Mouse (Mus musculus) CH12.LX (cell line): ENCODE results near the gene Rnf5. TPM values are rescaled to one million over a fixed set of nuclear protein-coding genes. Genes with fewer than 3 reads are reported as not detected.
A peak's percentile ranks its signal among the peaks of the same experiment; 100 is the strongest.

ENCODE experiments used
- DNase-seq: peaks from one replicate; pipeline ENCODE4 v3.0.0-alpha.2; 2013; ENCODE audit errors: extremely low read depth
- H3K27ac ChIP-seq: 2 replicates; pipeline ENCODE4 v1.5.1; 2012; ENCODE audit warnings: low read depth, mild to moderate bottlenecking, control low read depth, moderate library complexity; ENCODE audit not compliant: insufficient read depth
- H3K27me3 ChIP-seq: replicated peaks from 2 replicates; pipeline ENCODE3; 2012; ENCODE audit warnings: inconsistent platforms
- H3K36me3 ChIP-seq, 2 experiments: replicated peaks in 1 of 2; 2 replicates each; pipeline versions ENCODE3 to v1.6.1; 2012; ENCODE audit warnings: inconsistent platforms in 1 of 2, low read length in 1 of 2, mild to moderate bottlenecking in 1 of 2, mixed read lengths in 1 of 2, moderate library complexity in 1 of 2; ENCODE audit not compliant: control insufficient read depth in 1 of 2, insufficient read depth in 1 of 2
- H3K4me1 ChIP-seq, 2 experiments: 2 replicates each; pipeline ENCODE4 v1.6.1; 2012; ENCODE audit warnings: inconsistent platforms in 1 of 2, moderate library complexity in 1 of 2; ENCODE audit not compliant: insufficient read depth in 2 of 2, control insufficient read depth in 1 of 2
- H3K4me2 ChIP-seq: 2 replicates; pipeline ENCODE4 v1.6.1; 2012; ENCODE audit warnings: low read depth, mild to moderate bottlenecking, control low read depth; ENCODE audit not compliant: poor library complexity, insufficient read depth, severe bottlenecking
- H3K4me3 ChIP-seq, 3 experiments: fragments of 150-350 bp in 1 of 3; sonication (generic) in 1 of 3; replicated peaks in 1 of 3; 2 replicates each; pipeline versions ENCODE3 to v1.5.1; 2011 to 2012; ENCODE audit warnings: low read depth in 2 of 3, low read length in 2 of 3, mild to moderate bottlenecking in 2 of 3, moderate library complexity in 2 of 3, control low read depth in 1 of 3, improper control_type of control experiment in 1 of 3, inconsistent platforms in 1 of 3, mixed read lengths in 1 of 3; ENCODE audit not compliant: poor library complexity in 1 of 3
- H3K79me2 ChIP-seq: replicated peaks from 2 replicates; pipeline ENCODE4 v1.6.1; 2012; ENCODE audit warnings: mild to moderate bottlenecking, moderate library complexity; ENCODE audit not compliant: control insufficient read depth, poor library complexity, insufficient read depth, severe bottlenecking; ENCODE audit errors: extremely low read depth
- H3K9ac ChIP-seq: 2 replicates; pipeline ENCODE4 v1.6.1; 2012; ENCODE audit warnings: low read depth, mild to moderate bottlenecking, control low read depth, moderate library complexity; ENCODE audit not compliant: insufficient read depth
- H3K9me3 ChIP-seq: replicated peaks from 2 replicates; pipeline ENCODE3; 2012; ENCODE audit warnings: low read length, inconsistent platforms, mixed read lengths
- BHLHE40 ChIP-seq: IDR thresholded peaks from 2 replicates; pipeline ENCODE4 v1.6.1; 2011; ENCODE audit warnings: mild to moderate bottlenecking, low read depth, low read length, improper control_type of control experiment
- CHD1 ChIP-seq: IDR thresholded peaks from 2 replicates; pipeline ENCODE4 v1.6.1; 2012; ENCODE audit warnings: low read depth, low read length, improper control_type of control experiment, inconsistent platforms
- CHD2 ChIP-seq: IDR thresholded peaks from 2 replicates; pipeline ENCODE4 v1.6.1; 2011; ENCODE audit warnings: low read length, improper control_type of control experiment
- CTCF ChIP-seq, 2 experiments: IDR thresholded peaks in 1 of 2; conservative IDR thresholded peaks in 1 of 2; 2 replicates each; pipeline ENCODE4 v1.5.1; 2011 to 2012; ENCODE audit warnings: low read depth in 2 of 2, low read length in 2 of 2, improper control_type of control experiment in 1 of 2, inconsistent platforms in 1 of 2, mild to moderate bottlenecking in 1 of 2, moderate library complexity in 1 of 2
- E2F4 ChIP-seq: IDR thresholded peaks from 2 replicates; pipeline ENCODE4 v1.6.1; 2011; ENCODE audit warnings: low read depth, low read length, improper control_type of control experiment; ENCODE audit not compliant: insufficient replicate concordance
- ELF1 ChIP-seq: IDR thresholded peaks from 2 replicates; pipeline ENCODE4 v1.6.1; 2014; ENCODE audit warnings: low read depth, mild to moderate bottlenecking, inconsistent platforms, low read length, improper control_type of control experiment
- HCFC1 ChIP-seq: IDR thresholded peaks from 2 replicates; pipeline ENCODE4 v1.6.1; 2012; ENCODE audit warnings: low read depth, mild to moderate bottlenecking, inconsistent platforms, low read length, improper control_type of control experiment
- IRF4 ChIP-seq: IDR thresholded peaks from 2 replicates; pipeline ENCODE4 v1.6.1; 2014; ENCODE audit warnings: low read depth, mild to moderate bottlenecking, inconsistent platforms, low read length, improper control_type of control experiment
- JUND ChIP-seq: conservative IDR thresholded peaks from 2 replicates; pipeline ENCODE4 v1.6.1; 2011; ENCODE audit warnings: low read depth, low read length, improper control_type of control experiment
- KAT2A ChIP-seq: IDR thresholded peaks from 2 replicates; pipeline ENCODE4 v1.6.1; 2012; ENCODE audit warnings: low read length, improper control_type of control experiment, inconsistent platforms; ENCODE audit not compliant: insufficient replicate concordance
- MAFK ChIP-seq: IDR thresholded peaks from 2 replicates; pipeline ENCODE4 v1.6.1; 2011; ENCODE audit warnings: low read length, improper control_type of control experiment; ENCODE audit not compliant: insufficient replicate concordance
- MAX ChIP-seq: IDR thresholded peaks from 2 replicates; pipeline ENCODE4 v1.6.1; 2011; ENCODE audit warnings: low read length, improper control_type of control experiment
- MAZ ChIP-seq: IDR thresholded peaks from 2 replicates; pipeline ENCODE4 v1.6.1; 2012; ENCODE audit warnings: low read depth, mild to moderate bottlenecking, inconsistent platforms, low read length, improper control_type of control experiment, moderate library complexity
- MXI1 ChIP-seq: IDR thresholded peaks from 2 replicates; pipeline ENCODE4 v1.6.1; 2011; ENCODE audit warnings: mild to moderate bottlenecking, low read depth, low read length, improper control_type of control experiment
- MYC ChIP-seq: IDR thresholded peaks from 2 replicates; pipeline ENCODE4 v1.6.1; 2011; ENCODE audit warnings: low read depth, mild to moderate bottlenecking, improper control_type of control experiment, low read length
- NELFE ChIP-seq: IDR thresholded peaks from 2 replicates; pipeline ENCODE4 v1.6.1; 2011; ENCODE audit warnings: low read depth, low read length, improper control_type of control experiment
- NRF1 ChIP-seq: IDR thresholded peaks from 2 replicates; pipeline ENCODE4 v1.6.1; 2014; ENCODE audit warnings: low read depth, mild to moderate bottlenecking, inconsistent platforms, low read length, improper control_type of control experiment, moderate library complexity
- PAX5 ChIP-seq: IDR thresholded peaks from 2 replicates; pipeline ENCODE4 v1.6.1; 2012; ENCODE audit warnings: low read length, inconsistent platforms, mixed read lengths
- POLR2AphosphoS2 ChIP-seq: IDR thresholded peaks from 2 replicates; pipeline ENCODE4 v1.6.1; 2011; ENCODE audit warnings: low read depth, low read length, improper control_type of control experiment
- RAD21 ChIP-seq: IDR thresholded peaks from 2 replicates; pipeline ENCODE4 v1.6.1; 2011; ENCODE audit warnings: low read depth, mild to moderate bottlenecking, low read length, improper control_type of control experiment, moderate library complexity
- RCOR1 ChIP-seq: conservative IDR thresholded peaks from 2 replicates; pipeline ENCODE4 v1.6.1; 2012; ENCODE audit warnings: low read depth, mild to moderate bottlenecking, inconsistent platforms, low read length, improper control_type of control experiment
- SMC3 ChIP-seq: IDR thresholded peaks from 2 replicates; pipeline ENCODE4 v1.6.1; 2011; ENCODE audit warnings: low read depth, low read length, improper control_type of control experiment
- TCF12 ChIP-seq: IDR thresholded peaks from 2 replicates; pipeline ENCODE4 v1.6.1; 2014; ENCODE audit warnings: low read depth, mild to moderate bottlenecking, inconsistent platforms, low read length, improper control_type of control experiment
- UBTF ChIP-seq: IDR thresholded peaks from 2 replicates; pipeline ENCODE4 v1.6.1; 2012; ENCODE audit warnings: low read depth, mild to moderate bottlenecking, inconsistent platforms, low read length, improper control_type of control experiment, moderate library complexity
- USF1 ChIP-seq: IDR thresholded peaks from 2 replicates; pipeline ENCODE4 v1.6.1; 2014; ENCODE audit warnings: low read depth, mild to moderate bottlenecking, inconsistent platforms, low read length, improper control_type of control experiment
- USF2 ChIP-seq: conservative IDR thresholded peaks from 2 replicates; pipeline ENCODE4 v1.6.1; 2011; ENCODE audit warnings: low read depth, low read length, improper control_type of control experiment
- ZC3H11A ChIP-seq: IDR thresholded peaks from 2 replicates; pipeline ENCODE4 v1.6.1; 2012; ENCODE audit warnings: low read depth, mild to moderate bottlenecking, inconsistent platforms, low read length, improper control_type of control experiment
- ZKSCAN1 ChIP-seq: IDR thresholded peaks from 2 replicates; pipeline ENCODE4 v1.6.1; 2012; ENCODE audit warnings: low read depth, inconsistent platforms, low read length, improper control_type of control experiment, borderline replicate concordance
- ZMIZ1 ChIP-seq: IDR thresholded peaks from 2 replicates; pipeline ENCODE4 v1.6.1; 2012; ENCODE audit warnings: low read depth, mild to moderate bottlenecking, inconsistent platforms, low read length, improper control_type of control experiment
- ZNF384 ChIP-seq: IDR thresholded peaks from 2 replicates; pipeline ENCODE4 v1.6.1; 2012; ENCODE audit warnings: low read depth, low read length, improper control_type of control experiment, inconsistent platforms
- dilution Hi-C: fragments of 300-500 bp; cut with MboI; formaldehyde crosslinking; loops from 2 replicates; pipeline ENCODE4 v1.14.3; 2020; ENCODE audit warnings: low sequenced_read_pairs; ENCODE audit not compliant: extremely low pct_unique_long_range_greater_than_20kb, extremely low pct_ligation_motif_present
- in situ Hi-C: fragments of 300-500 bp; cut with MboI; formaldehyde crosslinking; loops from 3 replicates; pipeline ENCODE4 v1.14.3; 2019; ENCODE audit warnings: low sequenced_read_pairs, low pct_ligation_motif_present, low pct_unique_long_range_greater_than_20kb, mixed read lengths
- polyA plus RNA-seq: library from polyadenylated mRNA; unstranded; fragments of >175 nt; gene quantifications from 2 replicates; pipeline ENCODE4 v1.2.1, GENCODE M21; 2012; ENCODE audit warnings: low read depth; ENCODE audit not compliant: insufficient read length
- total RNA-seq, 2 experiments: library from RNA; depleted of rRNA; stranded (reverse); fragments of 300-350 nt in 1 of 2; fragments of >200 nt in 1 of 2; gene quantifications; 2 replicates each; pipeline ENCODE4 v1.2.3; 2012 to 2014

Rnf5 gene
- total and polyA plus RNA-seq, 3 experiments, result 8.4 to 35.1 (median 20.6) TPM

DNA sequence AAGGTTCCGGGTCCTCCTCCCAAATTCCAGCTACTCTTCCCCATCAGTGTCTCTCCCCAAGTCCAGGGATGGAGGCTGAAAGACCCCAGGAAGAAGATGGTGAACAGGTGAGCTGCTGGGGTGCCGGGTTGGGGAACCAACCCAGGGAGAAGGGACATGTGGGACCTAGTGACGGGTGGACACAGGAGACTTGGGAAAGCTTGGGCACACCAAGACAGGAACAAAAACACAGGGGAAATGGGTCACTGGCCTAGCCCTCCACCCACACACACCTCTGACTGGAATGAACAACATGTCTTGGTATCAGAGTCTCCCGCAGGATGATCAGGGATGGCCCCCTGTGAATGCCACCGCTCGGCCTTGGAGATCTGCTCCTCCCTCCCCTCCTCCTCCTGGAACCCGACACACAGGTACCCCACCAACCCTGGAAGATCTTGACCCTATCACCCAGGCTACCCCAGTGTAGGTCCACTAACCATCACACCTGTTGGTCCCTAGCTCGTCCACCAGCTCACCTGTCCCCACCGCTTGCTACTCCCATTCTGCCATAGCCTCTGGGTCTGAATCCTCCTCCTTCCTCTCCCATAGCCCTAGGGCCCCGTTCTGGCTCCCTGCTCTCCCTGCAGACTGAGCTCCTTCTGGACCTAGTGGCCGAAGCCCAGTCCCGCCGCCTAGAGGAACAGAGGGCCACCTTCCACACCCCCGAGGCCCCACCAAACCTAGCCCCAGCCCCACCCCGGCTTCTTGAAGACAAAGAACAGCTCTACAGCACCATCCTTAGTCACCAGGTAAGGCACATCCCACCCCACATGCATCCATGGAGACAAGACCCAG, 13.1 kb downstream of the Rnf5 start:
- no peak for TF ChIP-seq USF1
- no peak for TF ChIP-seq ELF1
- no peak for TF ChIP-seq USF2
- no peak for TF ChIP-seq MAZ
- TF ChIP-seq RAD21, result no peak
- no peak for TF ChIP-seq MAX
- TF ChIP-seq ZC3H11A, result no peak
- TF ChIP-seq CHD2, result no peak
- TF ChIP-seq IRF4, result no peak
- no peak for TF ChIP-seq SMC3
- TF ChIP-seq MXI1, result no peak
- TF ChIP-seq HCFC1, result no peak
- TF ChIP-seq MYC, result no peak
- no peak for TF ChIP-seq NRF1
- TF ChIP-seq JUND, result no peak
- no peak for TF ChIP-seq POLR2AphosphoS2
- TF ChIP-seq, all 38 proteins: peak for 0
- peak overlapping the region; percentile 67 for H3K9ac ChIP-seq
- peak overlapping the region; percentile 85 for H3K27ac ChIP-seq
- in situ Hi-C loops, result no loop called here
- no peak for DNase-seq
- H3K4me2 ChIP-seq, result peak overlapping the region; percentile 73
- dilution Hi-C loops, result no loop called here
- peaks cover 8 to 49% of the 10 kb centered on the region in 2 experiments; a peak in 2 of 4 replicates for H3K4me1 ChIP-seq
- H3K36me3 ChIP-seq, result peaks cover 11 to 22% of the 10 kb centered on the region in 2 experiments
- H3K27me3 ChIP-seq, result no peaks in the 10 kb centered on the region
- no peaks in the 10 kb centered on the region for H3K9me3 ChIP-seq
- peak overlapping the region; percentile 51 to 88 (median 82) for H3K4me3 ChIP-seq
- H3K79me2 ChIP-seq, result no peaks in the 10 kb centered on the region; the same call in 1 of the 2 replicates

DNA sequence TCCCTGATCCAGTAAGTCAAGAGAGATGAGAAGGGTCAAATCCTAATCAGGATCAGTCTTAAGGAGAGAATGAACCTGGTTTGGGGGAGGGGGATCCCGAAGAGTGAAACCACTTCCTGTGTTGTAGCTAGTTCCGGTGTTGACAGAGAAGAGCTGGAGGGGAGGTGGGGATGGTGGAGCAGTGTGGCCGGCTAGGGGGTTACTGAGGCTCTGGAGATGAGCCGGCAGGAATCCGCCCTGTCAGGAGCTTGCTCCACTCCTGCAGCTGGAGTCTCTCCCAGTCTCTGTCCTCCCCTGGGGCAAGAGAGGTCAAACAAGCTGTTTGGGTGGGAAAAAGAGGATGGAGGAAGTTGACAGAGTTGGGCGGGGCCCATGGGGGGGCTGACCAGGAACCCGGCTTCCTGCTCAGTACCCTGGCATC, 13.8 kb downstream of the Rnf5 start, which contains the start of gene Gpsm3:
TSS of gene Gpsm3 (plus strand) at position 126 of the 421 bp plus-strand sequence.
- H3K4me2 ChIP-seq, result peak within 1 kb of the TSS; percentile 73
- no peaks in the 10 kb centered on the region; the same call in 1 of the 2 replicates for H3K79me2 ChIP-seq
- peak within 1 kb of the TSS; percentile 67 for H3K9ac ChIP-seq
- H3K27me3 ChIP-seq, result no peaks in the 10 kb centered on the region
- in situ Hi-C loops, result no loop called here
- peaks cover 6 to 15% of the 10 kb centered on the region in 2 experiments for H3K36me3 ChIP-seq
- peak within 1 kb of the TSS; percentile 51 to 88 (median 82) for H3K4me3 ChIP-seq
- peaks cover 8 to 47% of the 10 kb centered on the region in 2 experiments; a peak in 2 of 4 replicates for H3K4me1 ChIP-seq
- no peaks in the 10 kb centered on the region for H3K9me3 ChIP-seq
- dilution Hi-C loops, result no loop called here
- DNase-seq, result peak; percentile 60
- H3K27ac ChIP-seq, result peak within 1 kb of the TSS; percentile 85
- TF ChIP-seq HCFC1 (peak; percentile 68), POLR2AphosphoS2 (no peak), USF2 (no peak), ZKSCAN1 (no peak), ELF1 (peak; percentile 85), MAX (no peak), RCOR1 (no peak), TCF12 (peak; percentile 47; the same call in 1 of the 2 replicates), KAT2A (no peak), CTCF (conservative IDR thresholded peaks at IDR 0.05 in 1 of 2, IDR thresholded peaks at IDR 0.05 in 1 of 2; ENCODE audit: low read depth in 2 of 2, low read length in 2 of 2) (no peak), CHD2 (peak; percentile 75), E2F4 (no peak), ZNF384 (no peak), UBTF (no peak), PAX5 (no peak), ZMIZ1 (peak; percentile 59; the same call in 1 of the 2 replicates), CHD1 (no peak), BHLHE40 (no peak), NELFE (peak; percentile 58; the same call in 1 of the 2 replicates), MXI1 (peak; percentile 72), MAFK (no peak), MAZ (peak; percentile 75), MYC (no peak), JUND (no peak)
